Mouse (Mus musculus) CH12.LX (cell line): ENCODE measurements around the gene Mcm9. TPM values are rescaled to one million over a fixed set of nuclear protein-coding genes. Genes with fewer than 3 reads are reported as not detected.
A peak's percentile ranks its signal among the peaks of the same experiment; 100 is the strongest.

Source experiments
- DNase-seq: peaks from one replicate; pipeline ENCODE4 v3.0.0-alpha.2; 2013; ENCODE audit errors: extremely low read depth
- H3K27ac ChIP-seq: 2 replicates; pipeline ENCODE4 v1.5.1; 2012; ENCODE audit warnings: low read depth, mild to moderate bottlenecking, control low read depth, moderate library complexity; ENCODE audit not compliant: insufficient read depth
- H3K27me3 ChIP-seq: replicated peaks from 2 replicates; pipeline ENCODE3; 2012; ENCODE audit warnings: inconsistent platforms
- H3K36me3 ChIP-seq, 2 experiments: replicated peaks in 1 of 2; 2 replicates each; pipeline versions ENCODE3 to v1.6.1; 2012; ENCODE audit warnings: inconsistent platforms in 1 of 2, low read length in 1 of 2, mild to moderate bottlenecking in 1 of 2, mixed read lengths in 1 of 2, moderate library complexity in 1 of 2; ENCODE audit not compliant: control insufficient read depth in 1 of 2, insufficient read depth in 1 of 2
- H3K4me1 ChIP-seq, 2 experiments: 2 replicates each; pipeline ENCODE4 v1.6.1; 2012; ENCODE audit warnings: inconsistent platforms in 1 of 2, moderate library complexity in 1 of 2; ENCODE audit not compliant: insufficient read depth in 2 of 2, control insufficient read depth in 1 of 2
- H3K4me2 ChIP-seq: 2 replicates; pipeline ENCODE4 v1.6.1; 2012; ENCODE audit warnings: low read depth, mild to moderate bottlenecking, control low read depth; ENCODE audit not compliant: poor library complexity, insufficient read depth, severe bottlenecking
- H3K4me3 ChIP-seq, 3 experiments: fragments of 150-350 bp in 1 of 3; sonication (generic) in 1 of 3; replicated peaks in 1 of 3; 2 replicates each; pipeline versions ENCODE3 to v1.5.1; 2011 to 2012; ENCODE audit warnings: low read depth in 2 of 3, low read length in 2 of 3, mild to moderate bottlenecking in 2 of 3, moderate library complexity in 2 of 3, control low read depth in 1 of 3, improper control_type of control experiment in 1 of 3, inconsistent platforms in 1 of 3, mixed read lengths in 1 of 3; ENCODE audit not compliant: poor library complexity in 1 of 3
- H3K79me2 ChIP-seq: replicated peaks from 2 replicates; pipeline ENCODE4 v1.6.1; 2012; ENCODE audit warnings: mild to moderate bottlenecking, moderate library complexity; ENCODE audit not compliant: control insufficient read depth, poor library complexity, insufficient read depth, severe bottlenecking; ENCODE audit errors: extremely low read depth
- H3K9ac ChIP-seq: 2 replicates; pipeline ENCODE4 v1.6.1; 2012; ENCODE audit warnings: low read depth, mild to moderate bottlenecking, control low read depth, moderate library complexity; ENCODE audit not compliant: insufficient read depth
- H3K9me3 ChIP-seq: replicated peaks from 2 replicates; pipeline ENCODE3; 2012; ENCODE audit warnings: low read length, inconsistent platforms, mixed read lengths
- BHLHE40 ChIP-seq: IDR thresholded peaks from 2 replicates; pipeline ENCODE4 v1.6.1; 2011; ENCODE audit warnings: mild to moderate bottlenecking, low read depth, low read length, improper control_type of control experiment
- CHD1 ChIP-seq: IDR thresholded peaks from 2 replicates; pipeline ENCODE4 v1.6.1; 2012; ENCODE audit warnings: low read depth, low read length, improper control_type of control experiment, inconsistent platforms
- CHD2 ChIP-seq: IDR thresholded peaks from 2 replicates; pipeline ENCODE4 v1.6.1; 2011; ENCODE audit warnings: low read length, improper control_type of control experiment
- CTCF ChIP-seq, 2 experiments: IDR thresholded peaks in 1 of 2; conservative IDR thresholded peaks in 1 of 2; 2 replicates each; pipeline ENCODE4 v1.5.1; 2011 to 2012; ENCODE audit warnings: low read depth in 2 of 2, low read length in 2 of 2, improper control_type of control experiment in 1 of 2, inconsistent platforms in 1 of 2, mild to moderate bottlenecking in 1 of 2, moderate library complexity in 1 of 2
- E2F4 ChIP-seq: IDR thresholded peaks from 2 replicates; pipeline ENCODE4 v1.6.1; 2011; ENCODE audit warnings: low read depth, low read length, improper control_type of control experiment; ENCODE audit not compliant: insufficient replicate concordance
- ELF1 ChIP-seq: IDR thresholded peaks from 2 replicates; pipeline ENCODE4 v1.6.1; 2014; ENCODE audit warnings: low read depth, mild to moderate bottlenecking, inconsistent platforms, low read length, improper control_type of control experiment
- EP300 ChIP-seq: IDR thresholded peaks from 2 replicates; pipeline ENCODE4 v1.6.1; 2011; ENCODE audit warnings: low read length, improper control_type of control experiment
- ETS1 ChIP-seq: conservative IDR thresholded peaks from 2 replicates; pipeline ENCODE4 v1.6.1; 2012; ENCODE audit warnings: low read depth, mild to moderate bottlenecking, inconsistent platforms, low read length, improper control_type of control experiment, moderate library complexity
- GABPA ChIP-seq: IDR thresholded peaks from 2 replicates; pipeline ENCODE4 v1.6.1; 2012; ENCODE audit warnings: low read depth, low read length, improper control_type of control experiment, inconsistent platforms; ENCODE audit not compliant: insufficient replicate concordance
- HCFC1 ChIP-seq: IDR thresholded peaks from 2 replicates; pipeline ENCODE4 v1.6.1; 2012; ENCODE audit warnings: low read depth, mild to moderate bottlenecking, inconsistent platforms, low read length, improper control_type of control experiment
- IRF4 ChIP-seq: IDR thresholded peaks from 2 replicates; pipeline ENCODE4 v1.6.1; 2014; ENCODE audit warnings: low read depth, mild to moderate bottlenecking, inconsistent platforms, low read length, improper control_type of control experiment
- JUN ChIP-seq: IDR thresholded peaks from 2 replicates; pipeline ENCODE4 v1.6.1; 2011; ENCODE audit warnings: low read depth, mild to moderate bottlenecking, low read length, improper control_type of control experiment, moderate library complexity; ENCODE audit not compliant: insufficient read depth
- JUND ChIP-seq: conservative IDR thresholded peaks from 2 replicates; pipeline ENCODE4 v1.6.1; 2011; ENCODE audit warnings: low read depth, low read length, improper control_type of control experiment
- KAT2A ChIP-seq: IDR thresholded peaks from 2 replicates; pipeline ENCODE4 v1.6.1; 2012; ENCODE audit warnings: low read length, improper control_type of control experiment, inconsistent platforms; ENCODE audit not compliant: insufficient replicate concordance
- MAFK ChIP-seq: IDR thresholded peaks from 2 replicates; pipeline ENCODE4 v1.6.1; 2011; ENCODE audit warnings: low read length, improper control_type of control experiment; ENCODE audit not compliant: insufficient replicate concordance
- MAX ChIP-seq: IDR thresholded peaks from 2 replicates; pipeline ENCODE4 v1.6.1; 2011; ENCODE audit warnings: low read length, improper control_type of control experiment
- MAZ ChIP-seq: IDR thresholded peaks from 2 replicates; pipeline ENCODE4 v1.6.1; 2012; ENCODE audit warnings: low read depth, mild to moderate bottlenecking, inconsistent platforms, low read length, improper control_type of control experiment, moderate library complexity
- MEF2A ChIP-seq: IDR thresholded peaks from 2 replicates; pipeline ENCODE4 v1.6.1; 2014; ENCODE audit warnings: low read depth, mild to moderate bottlenecking, inconsistent platforms, low read length, improper control_type of control experiment, borderline replicate concordance
- MXI1 ChIP-seq: IDR thresholded peaks from 2 replicates; pipeline ENCODE4 v1.6.1; 2011; ENCODE audit warnings: mild to moderate bottlenecking, low read depth, low read length, improper control_type of control experiment
- MYC ChIP-seq: IDR thresholded peaks from 2 replicates; pipeline ENCODE4 v1.6.1; 2011; ENCODE audit warnings: low read depth, mild to moderate bottlenecking, improper control_type of control experiment, low read length
- NELFE ChIP-seq: IDR thresholded peaks from 2 replicates; pipeline ENCODE4 v1.6.1; 2011; ENCODE audit warnings: low read depth, low read length, improper control_type of control experiment
- NRF1 ChIP-seq: IDR thresholded peaks from 2 replicates; pipeline ENCODE4 v1.6.1; 2014; ENCODE audit warnings: low read depth, mild to moderate bottlenecking, inconsistent platforms, low read length, improper control_type of control experiment, moderate library complexity
- PAX5 ChIP-seq: IDR thresholded peaks from 2 replicates; pipeline ENCODE4 v1.6.1; 2012; ENCODE audit warnings: low read length, inconsistent platforms, mixed read lengths
- POLR2A ChIP-seq: IDR thresholded peaks from 2 replicates; pipeline ENCODE4 v1.6.1; 2011; ENCODE audit warnings: low read depth, mild to moderate bottlenecking, improper control_type of control experiment, low read length
- POLR2AphosphoS2 ChIP-seq: IDR thresholded peaks from 2 replicates; pipeline ENCODE4 v1.6.1; 2011; ENCODE audit warnings: low read depth, low read length, improper control_type of control experiment
- RAD21 ChIP-seq: IDR thresholded peaks from 2 replicates; pipeline ENCODE4 v1.6.1; 2011; ENCODE audit warnings: low read depth, mild to moderate bottlenecking, low read length, improper control_type of control experiment, moderate library complexity
- RCOR1 ChIP-seq: conservative IDR thresholded peaks from 2 replicates; pipeline ENCODE4 v1.6.1; 2012; ENCODE audit warnings: low read depth, mild to moderate bottlenecking, inconsistent platforms, low read length, improper control_type of control experiment
- SIN3A ChIP-seq: IDR thresholded peaks from 2 replicates; pipeline ENCODE4 v1.6.1; 2012; ENCODE audit warnings: low read length, improper control_type of control experiment, inconsistent platforms
- SMC3 ChIP-seq: IDR thresholded peaks from 2 replicates; pipeline ENCODE4 v1.6.1; 2011; ENCODE audit warnings: low read depth, low read length, improper control_type of control experiment
- TBP ChIP-seq: conservative IDR thresholded peaks from 2 replicates; pipeline ENCODE4 v1.6.1; 2011; ENCODE audit warnings: low read depth, low read length, improper control_type of control experiment
- TCF12 ChIP-seq: IDR thresholded peaks from 2 replicates; pipeline ENCODE4 v1.6.1; 2014; ENCODE audit warnings: low read depth, mild to moderate bottlenecking, inconsistent platforms, low read length, improper control_type of control experiment
- UBTF ChIP-seq: IDR thresholded peaks from 2 replicates; pipeline ENCODE4 v1.6.1; 2012; ENCODE audit warnings: low read depth, mild to moderate bottlenecking, inconsistent platforms, low read length, improper control_type of control experiment, moderate library complexity
- USF1 ChIP-seq: IDR thresholded peaks from 2 replicates; pipeline ENCODE4 v1.6.1; 2014; ENCODE audit warnings: low read depth, mild to moderate bottlenecking, inconsistent platforms, low read length, improper control_type of control experiment
- USF2 ChIP-seq: conservative IDR thresholded peaks from 2 replicates; pipeline ENCODE4 v1.6.1; 2011; ENCODE audit warnings: low read depth, low read length, improper control_type of control experiment
- ZC3H11A ChIP-seq: IDR thresholded peaks from 2 replicates; pipeline ENCODE4 v1.6.1; 2012; ENCODE audit warnings: low read depth, mild to moderate bottlenecking, inconsistent platforms, low read length, improper control_type of control experiment
- ZKSCAN1 ChIP-seq: IDR thresholded peaks from 2 replicates; pipeline ENCODE4 v1.6.1; 2012; ENCODE audit warnings: low read depth, inconsistent platforms, low read length, improper control_type of control experiment, borderline replicate concordance
- ZMIZ1 ChIP-seq: IDR thresholded peaks from 2 replicates; pipeline ENCODE4 v1.6.1; 2012; ENCODE audit warnings: low read depth, mild to moderate bottlenecking, inconsistent platforms, low read length, improper control_type of control experiment
- ZNF384 ChIP-seq: IDR thresholded peaks from 2 replicates; pipeline ENCODE4 v1.6.1; 2012; ENCODE audit warnings: low read depth, low read length, improper control_type of control experiment, inconsistent platforms
- dilution Hi-C: fragments of 300-500 bp; cut with MboI; formaldehyde crosslinking; loops from 2 replicates; pipeline ENCODE4 v1.14.3; 2020; ENCODE audit warnings: low sequenced_read_pairs; ENCODE audit not compliant: extremely low pct_unique_long_range_greater_than_20kb, extremely low pct_ligation_motif_present
- in situ Hi-C: fragments of 300-500 bp; cut with MboI; formaldehyde crosslinking; loops from 3 replicates; pipeline ENCODE4 v1.14.3; 2019; ENCODE audit warnings: low sequenced_read_pairs, low pct_ligation_motif_present, low pct_unique_long_range_greater_than_20kb, mixed read lengths
- polyA plus RNA-seq: library from polyadenylated mRNA; unstranded; fragments of >175 nt; gene quantifications from 2 replicates; pipeline ENCODE4 v1.2.1, GENCODE M21; 2012; ENCODE audit warnings: low read depth; ENCODE audit not compliant: insufficient read length
- total RNA-seq, 2 experiments: library from RNA; depleted of rRNA; stranded (reverse); fragments of 300-350 nt in 1 of 2; fragments of >200 nt in 1 of 2; gene quantifications; 2 replicates each; pipeline ENCODE4 v1.2.3; 2012 to 2014

The Mcm9 gene
- total and polyA plus RNA-seq, 3 experiments: 6.7 to 15.9 (median 9.7) TPM

DNA sequence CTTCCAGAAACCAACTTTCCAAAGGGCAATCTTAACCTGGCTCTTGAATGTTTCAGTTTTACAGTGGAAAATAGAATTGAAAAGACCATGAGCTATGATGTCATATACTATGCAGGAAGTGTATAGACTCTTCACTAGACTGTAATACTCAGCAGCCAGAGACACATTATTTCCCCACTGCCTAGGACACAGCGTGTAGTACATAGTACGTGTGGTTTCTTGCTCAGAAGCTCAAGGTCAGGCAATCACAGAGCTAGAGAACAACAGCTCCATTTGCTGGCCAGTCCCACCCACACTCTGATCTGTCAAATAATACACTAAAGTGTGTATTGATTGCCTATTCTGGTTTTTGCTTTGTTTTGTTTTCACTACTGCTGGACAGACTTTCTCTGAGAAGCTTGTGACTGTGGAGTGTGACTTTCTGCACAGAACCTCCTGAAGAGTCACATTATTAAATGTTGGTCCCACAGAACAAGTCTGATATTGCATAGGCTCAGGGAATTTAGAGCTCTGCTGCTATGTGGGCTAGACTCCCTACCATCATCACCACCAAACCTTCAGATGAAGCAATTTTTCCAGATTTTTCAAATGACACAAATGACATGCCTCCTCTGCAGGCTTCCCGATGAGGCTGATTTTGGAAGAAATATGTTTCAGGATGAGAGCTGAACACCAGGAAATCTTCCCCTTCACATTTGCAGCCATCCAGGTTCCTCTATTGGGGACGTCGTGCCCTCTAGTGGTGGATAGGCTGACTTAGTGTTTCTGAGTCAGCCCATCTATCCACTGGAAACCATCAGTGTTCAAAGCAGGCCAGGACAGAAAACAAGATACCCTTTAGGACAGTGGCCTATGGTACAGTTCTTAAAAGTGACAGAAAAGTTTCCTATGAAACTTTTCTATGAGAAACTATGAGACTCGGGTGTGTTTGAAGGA is 102.1 kb downstream of the Mcm9 start:
- H3K4me2 ChIP-seq: peak overlapping the region; percentile 83
- H3K27ac ChIP-seq: peak overlapping the region; percentile 80
- no peaks in the 10 kb centered on the region for H3K36me3 ChIP-seq
- peak overlapping the region; percentile 75 for H3K9ac ChIP-seq
- H3K4me1 ChIP-seq: peaks cover 8 to 37% of the 10 kb centered on the region in 2 experiments
- H3K27me3 ChIP-seq: no peaks in the 10 kb centered on the region
- dilution Hi-C loops: no loop called here
- DNase-seq: peak; percentile 69
- H3K9me3 ChIP-seq: peaks cover 8% of the 10 kb centered on the region
- in situ Hi-C loops: loop anchor here (5.0 to 25.0 kb wide), 2 partner anchors 181 to 416 kb away; no protein-coding TSS in a partner anchor
- no peaks in the 10 kb centered on the region for H3K79me2 ChIP-seq
- H3K4me3 ChIP-seq: no peak overlapping the region
- peak; percentile 90 for TF ChIP-seq RAD21
- TF ChIP-seq ETS1: no peak
- no peak; the same call in 1 of the 2 replicates for TF ChIP-seq MYC
- no peak for TF ChIP-seq ZMIZ1
- no peak for TF ChIP-seq USF2
- peak; percentile 23; the same call in 1 of the 2 replicates for TF ChIP-seq ELF1
- no peak for TF ChIP-seq RCOR1
- TF ChIP-seq ZKSCAN1: no peak
- TF ChIP-seq CHD1: no peak
- no peak; the same call in 1 of the 2 replicates for TF ChIP-seq SIN3A
- no peak for TF ChIP-seq KAT2A
- TF ChIP-seq TBP: no peak
- 0 out of 2 replicates have a peak, but pooled peaks have one; percentile 8 for TF ChIP-seq TCF12
- TF ChIP-seq HCFC1: no peak
- no peak for TF ChIP-seq IRF4
- TF ChIP-seq EP300: peak; percentile 16; the same call in 1 of the 2 replicates
- TF ChIP-seq UBTF: no peak
- peak; percentile 84 for TF ChIP-seq SMC3
- no peak for TF ChIP-seq E2F4
- TF ChIP-seq MAZ: no peak
- no peak for TF ChIP-seq CHD2
- TF ChIP-seq GABPA: no peak
- TF ChIP-seq MXI1: no peak
- TF ChIP-seq MAFK: 0 out of 2 replicates have a peak, but pooled peaks have one; percentile 12
- TF ChIP-seq JUN: peak; percentile 36; the same call in 1 of the 2 replicates
- no peak for TF ChIP-seq PAX5
- no peak for TF ChIP-seq NRF1
- no peak for TF ChIP-seq POLR2AphosphoS2
- TF ChIP-seq MEF2A: no peak
- TF ChIP-seq NELFE: no peak
- 0 out of 2 replicates have a peak, but pooled peaks have one; percentile 3 for TF ChIP-seq MAX
- 0 out of 2 replicates have a peak, but pooled peaks have one; percentile 14 for TF ChIP-seq JUND
- no peak for TF ChIP-seq POLR2A
- TF ChIP-seq CTCF (conservative IDR thresholded peaks at IDR 0.05 in 1 of 2, IDR thresholded peaks at IDR 0.05 in 1 of 2; ENCODE audit: low read depth in 2 of 2, low read length in 2 of 2): peak; percentile 70 to 91
- TF ChIP-seq USF1: no peak
- TF ChIP-seq ZC3H11A: no peak
- TF ChIP-seq ZNF384: no peak
- no peak for TF ChIP-seq BHLHE40
